Mouse (Mus musculus): Measurements from ENCODE around the gene Col9a2. TPM values are rescaled to one million over a fixed set of nuclear protein-coding genes. Genes with fewer than 3 reads are reported as not detected.

Gene Col9a2
- 0.28 and 0.43 TPM in 2 replicates for polyA plus RNA-seq (2012; rRNA removed; ENCODE audit: low replicate concordance)

GRCm38 (mm10) chr4:121039331-121040115 is at the start of gene Col9a2:
Gene Col9a2, plus strand, starts transcription at chr4:121039385.

GRCm38 (mm10) chr4:121016928-121017657 is 22.1 kb upstream of the Col9a2 start, which contains the start of gene Smap2:
Gene Smap2, minus strand, starts transcription at chr4:121017247.

GRCm38 (mm10) chr4:121097650-121098378 is 58.6 kb downstream of the Col9a2 start, which contains the start of gene Zmpste24:
Gene Zmpste24, minus strand, starts transcription at chr4:121098241.

Other genes with a start within 250 kb of the Col9a2 start
- 184 and 187 TPM in 2 replicates for gene Nfyc, start 207.8 kb upstream of the Col9a2 start, polyA plus RNA-seq (2012; rRNA removed; ENCODE audit: low replicate concordance)
- 0.18 and 0.61 TPM in 2 replicates for gene Rims3, start 184.6 kb upstream of the Col9a2 start, polyA plus RNA-seq (2012; rRNA removed; ENCODE audit: low replicate concordance)
- 1.1 and 1.3 TPM in 2 replicates for gene Exo5, start 114.4 kb upstream of the Col9a2 start, polyA plus RNA-seq (2012; rRNA removed; ENCODE audit: low replicate concordance)
- gene Zfp69, start 87.7 kb upstream of the Col9a2 start, polyA plus RNA-seq (2012; rRNA removed; ENCODE audit: low replicate concordance): 1.1 TPM in 2 replicates
- gene Smap2, start 22.1 kb upstream of the Col9a2 start, polyA plus RNA-seq (2012; rRNA removed; ENCODE audit: low replicate concordance): 15.0 and 26.8 TPM in 2 replicates
- gene Zmpste24, start 58.9 kb downstream of the Col9a2 start, polyA plus RNA-seq (2012; rRNA removed; ENCODE audit: low replicate concordance): 8.0 and 9.9 TPM in 2 replicates
- not detected in 2 replicates for gene Tmco2, start 69.8 kb downstream of the Col9a2 start, polyA plus RNA-seq (2012; rRNA removed; ENCODE audit: low replicate concordance)
- 0.38 and 0.39 TPM in 2 replicates for gene Rlf, start 175.7 kb downstream of the Col9a2 start, polyA plus RNA-seq (2012; rRNA removed; ENCODE audit: low replicate concordance)

All from duodenum, adult 2 months (tissue).